Mouse (Mus musculus): ENCODE measurements around the gene Lonp1.
"Not testable (repeated sequence)": the region's sequence is repeated elsewhere in the genome, so short reads cannot be mapped to it uniquely, and the experiment has no call there.

Gene Lonp1

DNA sequence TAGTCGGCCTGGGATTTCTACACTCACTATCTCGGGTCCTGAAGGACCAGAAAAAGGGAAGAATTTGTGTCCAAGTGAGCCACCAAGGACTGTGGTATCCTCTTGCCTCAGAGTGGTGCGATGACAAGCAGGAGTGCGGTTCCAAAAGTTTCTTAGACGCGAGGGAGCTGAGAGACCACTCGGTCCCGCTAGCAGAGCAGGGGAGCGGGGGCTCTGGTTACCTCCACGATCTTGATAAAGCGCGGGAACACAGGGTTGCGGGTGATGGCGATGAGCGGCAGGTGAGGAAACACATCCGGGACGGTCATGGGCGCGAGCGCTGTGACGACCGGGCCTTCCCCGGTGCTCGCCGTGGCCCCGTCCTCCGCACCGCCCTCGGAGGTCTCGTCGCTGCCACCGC is 427 bp downstream of the Lonp1 start:
- no peak for DNase-seq (ENCODE audit: low read depth, low spot score)

DNA sequence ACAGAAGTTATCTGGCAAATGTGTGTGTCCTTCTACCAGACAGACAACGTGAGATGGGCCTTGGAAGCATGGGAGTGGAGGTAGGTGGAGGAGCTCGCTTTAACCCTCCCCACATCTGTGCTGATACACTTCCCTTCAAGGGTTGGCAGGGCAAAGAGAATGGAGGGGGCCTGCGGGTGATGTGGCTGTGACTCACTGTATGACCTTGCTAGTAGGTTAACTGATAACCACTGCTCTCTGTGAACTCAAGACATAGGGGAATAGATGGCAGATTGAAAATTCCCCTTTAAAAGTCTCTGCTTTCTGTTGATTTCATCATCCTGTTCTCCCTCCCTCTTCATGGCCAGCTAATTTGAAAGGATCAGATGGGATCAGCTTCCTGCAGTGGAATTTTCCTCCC is 1.2 kb downstream of the Lonp1 start:
- DNase-seq (ENCODE audit: low read depth, low spot score) = no peak

DNA sequence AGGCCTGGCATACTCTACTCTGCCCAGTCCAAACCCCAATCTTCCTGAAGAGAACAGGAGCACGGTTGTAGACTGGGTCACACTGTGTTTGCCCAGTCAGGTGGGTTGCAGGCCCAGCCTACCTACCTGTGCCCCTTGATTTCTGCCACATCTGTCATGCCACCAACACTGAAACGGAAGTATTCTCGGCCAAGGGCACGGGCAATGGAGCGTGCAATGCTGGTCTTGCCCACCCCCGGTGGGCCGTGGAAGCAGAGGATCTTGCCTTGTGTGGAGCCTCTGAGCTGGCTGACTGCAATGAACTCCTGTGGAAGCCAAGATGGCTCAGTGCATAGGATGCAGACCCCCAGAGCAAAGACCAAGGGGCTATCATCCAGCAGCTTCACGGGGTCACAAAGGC is 9.1 kb downstream of the Lonp1 start:
- DNase-seq (ENCODE audit: low read depth, low spot score) = no peak

DNA sequence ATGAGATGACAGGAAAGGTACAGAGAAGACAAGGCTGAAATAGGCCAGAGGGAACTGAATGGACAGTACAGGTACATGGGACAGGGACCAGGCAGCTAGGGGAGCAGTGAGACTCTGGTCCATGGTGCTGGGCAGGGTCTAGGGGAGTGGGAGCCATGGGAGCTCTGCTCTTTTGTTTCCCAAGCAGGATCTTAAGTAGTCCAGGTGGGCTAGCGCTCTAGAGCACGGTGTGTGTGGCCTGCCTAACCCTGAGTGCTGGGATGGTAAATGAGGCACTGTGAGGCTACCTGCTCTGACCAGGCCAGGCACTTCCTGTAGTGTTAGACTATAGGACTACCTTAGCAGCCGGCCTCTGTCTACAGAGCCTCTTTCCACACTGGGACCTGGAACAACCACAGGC is 10.0 kb downstream of the Lonp1 start:
- DNase-seq (ENCODE audit: low read depth, low spot score) = no peak

DNA sequence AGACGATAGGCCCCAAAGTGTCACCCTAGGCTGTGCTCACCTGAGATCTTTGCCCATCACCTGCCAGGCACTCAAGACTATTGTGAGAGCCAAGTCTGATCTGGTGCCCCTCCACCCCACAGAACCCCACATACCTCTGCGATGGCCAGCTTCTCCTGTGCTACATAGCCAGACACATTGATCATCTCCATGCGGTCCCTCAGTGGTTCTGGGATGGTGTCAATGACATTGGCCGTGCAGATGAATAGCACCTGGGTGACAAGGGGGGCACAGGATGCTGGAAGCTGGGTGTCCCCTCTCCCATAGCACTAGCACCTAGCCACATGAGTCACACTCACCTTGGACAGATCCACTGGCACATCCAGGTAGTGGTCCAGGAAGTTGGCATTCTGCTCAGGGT is 10.9 kb downstream of the Lonp1 start:
- no peak for DNase-seq (ENCODE audit: low read depth, low spot score)

- no peak for DNase-seq (ENCODE audit: low read depth, low spot score)
Observed at GRCm38 (mm10) chr17:56615136-56615784, 11.4 kb downstream of the Lonp1 start.

GRCm38 (mm10) chr17:56614391-56615135 is 12.1 kb downstream of the Lonp1 start:
- DNase-seq (ENCODE audit: low read depth, low spot score) = no peak

DNA sequence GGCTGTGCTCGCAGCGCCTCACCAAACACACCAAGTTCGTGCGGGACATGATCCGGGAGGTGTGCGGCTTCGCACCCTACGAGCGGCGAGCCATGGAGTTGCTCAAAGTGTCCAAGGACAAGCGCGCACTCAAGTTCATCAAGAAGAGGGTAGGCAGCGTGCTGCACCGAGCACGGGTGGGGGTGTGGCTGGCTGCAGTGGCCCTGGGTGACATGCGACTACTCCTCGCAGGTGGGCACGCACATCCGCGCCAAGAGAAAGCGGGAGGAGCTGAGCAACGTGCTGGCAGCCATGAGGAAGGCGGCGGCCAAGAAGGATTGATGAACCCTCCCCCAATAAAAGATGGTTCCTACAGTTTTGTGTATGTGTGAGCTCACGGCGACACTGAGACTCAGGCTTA is 12.8 kb downstream of the Lonp1 start:
- not testable (repeated sequence) for DNase-seq (ENCODE audit: low read depth, low spot score)

GRCm38 (mm10) chr17:56613236-56613844 is 13.3 kb downstream of the Lonp1 start, which contains the start of gene Rpl36:
Gene Rpl36 (plus strand): TSS chr17:56613416.
- peak; percentile 88 for DNase-seq (ENCODE audit: low read depth, low spot score)

DNA sequence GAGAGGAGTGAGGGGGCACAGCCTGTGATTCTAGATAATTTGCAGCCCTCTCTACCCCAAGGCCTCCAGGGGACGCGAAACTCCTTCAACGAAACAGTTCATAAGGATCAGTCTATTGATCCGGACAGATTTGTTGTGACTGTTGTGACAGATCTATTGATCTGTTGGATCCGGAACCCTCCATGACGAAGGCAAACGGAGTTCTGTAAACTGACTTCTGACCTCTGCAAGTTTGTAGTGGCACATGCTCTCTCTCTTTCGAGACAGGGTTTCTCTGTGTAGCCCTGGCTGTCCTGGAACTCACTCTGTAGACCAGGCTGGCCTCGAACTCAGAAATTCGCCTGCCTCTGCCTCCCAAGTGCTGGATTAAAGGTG is 14.1 kb downstream of the Lonp1 start:
- DNase-seq (ENCODE audit: low read depth, low spot score) = not testable (repeated sequence)

- DNase-seq (ENCODE audit: low read depth, low spot score) = no peak
Observed at GRCm38 (mm10) chr17:56611861-56612564, 14.7 kb downstream of the Lonp1 start.

DNA sequence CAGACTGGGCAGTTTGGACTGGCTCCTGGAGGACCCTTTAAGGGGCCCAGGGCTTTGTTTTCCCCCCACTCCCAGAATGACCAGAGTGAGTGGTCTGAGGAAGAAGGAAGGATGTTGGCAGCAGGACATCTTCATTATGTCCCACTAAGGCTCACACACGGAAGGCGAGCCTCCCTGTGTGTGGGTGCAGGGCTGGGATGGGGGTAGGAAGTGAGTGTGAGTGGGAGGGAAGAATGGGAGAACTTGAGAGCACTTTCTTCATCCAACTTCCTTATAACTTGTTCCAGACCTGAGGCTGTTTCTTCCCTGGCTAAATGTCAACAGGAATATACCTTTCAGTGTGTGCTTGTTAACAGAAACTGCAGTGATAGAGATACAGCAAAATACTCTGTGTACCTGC is 15.4 kb downstream of the Lonp1 start:
- DNase-seq (ENCODE audit: low read depth, low spot score) = no peak

DNA sequence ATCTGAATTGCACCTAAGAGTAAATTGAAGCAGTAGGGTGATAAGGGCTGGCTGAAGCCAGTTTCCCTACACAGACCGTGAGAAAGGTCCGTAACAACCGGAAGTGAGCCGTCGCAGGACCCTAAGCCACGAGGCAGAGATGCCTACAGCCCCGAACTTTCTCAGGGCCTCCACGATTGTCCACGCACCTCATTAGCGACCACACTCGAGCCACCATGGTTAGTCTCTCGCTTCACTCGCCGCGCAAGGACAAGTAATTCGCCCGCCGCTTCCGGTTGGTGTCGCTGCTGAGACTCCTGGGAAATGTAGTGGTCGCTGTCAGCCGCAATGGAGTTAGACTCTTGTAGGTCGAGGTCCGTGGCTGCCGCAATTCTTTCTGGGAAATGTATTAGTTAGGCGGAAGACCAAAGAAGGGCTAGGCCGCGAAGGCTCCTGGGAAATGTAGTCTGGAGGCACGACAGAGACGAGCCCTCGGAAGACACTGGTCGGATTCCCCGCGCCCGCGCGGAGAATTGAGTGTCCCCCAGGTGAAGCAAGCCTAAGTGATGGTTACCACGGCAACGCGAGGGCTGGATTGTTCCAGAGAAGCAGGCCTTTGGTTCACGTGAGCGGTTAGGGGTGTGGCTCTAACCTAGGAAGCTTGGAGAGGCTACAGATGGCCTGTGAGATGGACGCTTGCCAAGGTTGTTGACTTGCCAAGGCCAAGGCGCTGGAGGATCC is 17.1 kb downstream of the Lonp1 start, which contains the start of gene 2410015M20Rik:
Gene 2410015M20Rik, minus strand, starts transcription at position 320 of the 720 bp plus-strand sequence.
- DNase-seq (ENCODE audit: low read depth, low spot score) = peak; percentile 96

GRCm38 (mm10) chr17:56608699-56609098 is 18.0 kb downstream of the Lonp1 start:
- no peak for DNase-seq (ENCODE audit: low read depth, low spot score)

DNA sequence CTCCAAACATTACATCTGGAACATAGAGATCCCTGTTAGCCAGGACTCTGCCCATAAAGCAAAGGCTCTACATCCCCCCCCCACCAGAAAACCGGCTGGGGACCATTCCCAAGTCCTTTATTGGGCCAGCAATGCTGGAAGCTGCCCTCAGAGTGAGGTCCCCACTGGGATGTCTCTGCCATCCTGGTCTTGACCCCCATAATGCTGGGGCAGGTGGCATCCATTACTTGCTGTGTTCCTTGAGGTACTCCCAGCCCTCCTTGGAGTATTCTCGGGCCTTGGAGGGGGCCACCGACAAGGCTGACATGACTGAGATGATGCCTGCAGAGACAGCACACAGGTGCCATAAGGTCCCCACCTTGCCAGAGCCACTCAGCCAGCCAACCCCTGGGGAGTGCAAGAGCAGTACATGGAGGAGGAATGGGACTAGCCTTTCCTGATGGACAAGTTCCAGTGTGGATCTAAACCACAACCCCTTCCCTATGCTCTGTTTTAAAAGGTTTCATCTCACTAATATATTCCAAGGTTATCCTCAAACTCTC is 19.1 kb downstream of the Lonp1 start:
- DNase-seq (ENCODE audit: low read depth, low spot score) = no peak

- no peak for DNase-seq (ENCODE audit: low read depth, low spot score)
Observed at GRCm38 (mm10) chr17:56605431-56605830, 21.3 kb downstream of the Lonp1 start.

GRCm38 (mm10) chr17:56604422-56604821 is 22.3 kb downstream of the Lonp1 start:
- no peak for DNase-seq (ENCODE audit: low read depth, low spot score)

DNA sequence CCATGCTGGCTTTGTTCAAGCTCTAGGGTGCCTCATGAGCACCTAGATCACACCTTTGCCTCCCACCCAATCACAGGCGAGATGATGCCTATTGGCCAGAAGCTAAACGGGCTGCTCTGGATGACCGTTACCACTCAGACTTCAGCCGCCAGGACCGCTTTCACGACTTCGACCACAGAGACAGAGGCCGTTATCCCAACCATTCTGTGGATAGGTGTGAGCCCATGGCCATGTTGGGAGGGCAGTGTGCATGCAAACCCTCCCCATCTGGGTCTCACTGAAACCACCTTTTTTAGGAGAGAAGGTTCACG is 22.7 kb downstream of the Lonp1 start:
- DNase-seq (ENCODE audit: low read depth, low spot score) = no peak

DNA sequence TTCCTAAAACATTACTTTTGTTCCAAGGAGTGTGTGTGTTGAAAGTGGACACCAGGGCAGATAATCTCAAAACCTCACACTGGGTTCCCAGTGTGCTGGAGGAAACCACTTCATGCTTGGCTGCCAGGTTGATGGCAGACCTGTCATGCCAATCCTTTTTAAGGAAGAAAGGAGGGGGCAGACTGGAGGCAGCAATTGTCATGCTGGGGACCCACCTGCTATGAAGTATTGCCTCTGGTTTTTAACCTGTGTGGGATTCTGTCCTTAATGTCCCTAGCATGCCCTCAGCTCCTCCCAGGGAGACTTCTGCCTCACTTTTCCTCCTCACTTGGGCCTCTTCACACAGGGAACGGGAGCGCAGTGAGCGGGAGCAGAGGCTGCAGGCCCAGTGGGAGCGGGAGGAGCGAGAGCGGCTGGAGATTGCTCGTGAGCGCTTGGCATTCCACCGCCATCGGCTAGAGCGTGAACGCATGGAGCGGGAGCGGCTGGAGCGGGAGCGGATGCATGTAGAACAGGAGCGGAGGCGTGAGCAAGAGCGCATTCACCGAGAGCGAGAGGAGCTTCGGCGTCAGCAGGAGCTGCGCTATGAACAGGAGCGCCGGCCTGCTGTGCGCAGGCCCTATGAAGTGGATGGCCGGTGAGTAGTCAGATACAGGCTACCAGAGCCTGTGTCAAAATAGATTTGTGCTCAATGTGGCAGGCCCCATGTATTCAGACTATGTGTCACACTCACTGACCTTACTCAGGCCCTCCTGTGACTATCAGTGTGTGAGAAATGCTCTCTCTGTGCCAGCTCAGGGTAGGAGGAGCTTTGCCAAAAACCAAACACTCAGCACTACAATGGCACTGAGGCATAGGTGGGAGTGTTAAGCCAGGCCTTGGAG is 23.3 kb downstream of the Lonp1 start:
- no peak for DNase-seq (ENCODE audit: low read depth, low spot score)

DNA sequence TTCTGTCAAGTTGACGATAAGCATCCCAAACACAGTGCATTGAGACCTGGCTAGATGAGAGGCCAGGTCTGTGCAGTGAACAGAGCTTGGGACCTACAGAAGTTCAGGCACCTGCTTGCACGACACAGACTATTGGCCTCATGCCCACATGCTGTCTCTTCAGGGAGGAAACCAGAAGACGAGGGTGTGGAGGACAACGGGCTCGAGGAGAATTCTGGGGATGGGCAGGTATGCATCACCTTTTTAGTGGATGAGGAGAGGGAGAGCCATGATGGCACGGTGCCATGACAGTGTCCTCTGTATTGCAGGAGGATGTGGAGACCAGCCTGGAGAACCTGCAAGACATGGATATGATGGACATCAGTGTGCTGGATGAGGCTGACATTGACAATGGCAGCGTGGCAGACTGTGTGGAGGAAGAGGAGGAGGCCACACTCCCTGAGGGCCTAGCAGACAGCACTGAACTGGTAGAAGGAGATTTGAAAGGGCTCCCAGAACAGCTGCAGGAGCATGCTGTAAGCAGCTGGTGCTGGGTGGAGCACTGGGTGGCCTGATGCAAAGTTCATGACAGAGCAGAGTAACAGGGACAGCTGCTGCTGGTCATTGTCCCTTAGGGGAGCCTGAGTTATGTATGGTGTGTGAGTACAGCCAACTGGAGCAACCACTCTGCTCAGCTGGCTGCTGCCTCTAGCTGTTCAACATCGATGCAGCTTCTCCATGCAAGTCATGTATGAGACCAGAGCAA is 33.0 kb downstream of the Lonp1 start:
- no peak for DNase-seq (ENCODE audit: low read depth, low spot score)
